Mouse (Mus musculus) cerebellum, adult 2 months (tissue): ENCODE data around the gene Rras.

Source experiments
- CTCF ChIP-seq: fragments of 200-500 bp; IDR thresholded peaks from 2 replicates; pipeline ENCODE4 v1.5.1; 2011; ENCODE audit warnings: low read depth, mild to moderate bottlenecking, control low read depth, low read length, moderate library complexity, borderline replicate concordance; ENCODE audit not compliant: insufficient read depth
- POLR2A ChIP-seq: fragments of 200-500 bp; IDR thresholded peaks from 2 replicates; pipeline ENCODE4 v1.6.1; 2011; ENCODE audit warnings: low read length, control low read depth, borderline replicate concordance; ENCODE audit not compliant: insufficient read depth

GRCm38 (mm10) chr7:45053931-45054510 lies 36.3 kb downstream of the Rras start:
- TF ChIP-seq CTCF = no peak
- peak; percentile 72; the same call in 1 of the 2 replicates for TF ChIP-seq POLR2A
